Mouse (Mus musculus) small intestine, adult 2 months (tissue): ENCODE results near the gene Ckap2l.

Experiments
- CTCF ChIP-seq: fragments of 200-500 bp; IDR thresholded peaks from 2 replicates; pipeline ENCODE4 v1.5.1; 2012; ENCODE audit warnings: low read depth, mild to moderate bottlenecking, control low read depth, inconsistent platforms, low read length, moderate library complexity, mixed read lengths; ENCODE audit not compliant: insufficient replicate concordance, insufficient read length; ENCODE audit errors: extremely low read depth
- POLR2A ChIP-seq: fragments of 200-500 bp; IDR thresholded peaks from 2 replicates; pipeline ENCODE4 v1.6.1; 2012; ENCODE audit warnings: low read depth, mild to moderate bottlenecking, control low read depth, inconsistent platforms, low read length, moderate library complexity

DNA sequence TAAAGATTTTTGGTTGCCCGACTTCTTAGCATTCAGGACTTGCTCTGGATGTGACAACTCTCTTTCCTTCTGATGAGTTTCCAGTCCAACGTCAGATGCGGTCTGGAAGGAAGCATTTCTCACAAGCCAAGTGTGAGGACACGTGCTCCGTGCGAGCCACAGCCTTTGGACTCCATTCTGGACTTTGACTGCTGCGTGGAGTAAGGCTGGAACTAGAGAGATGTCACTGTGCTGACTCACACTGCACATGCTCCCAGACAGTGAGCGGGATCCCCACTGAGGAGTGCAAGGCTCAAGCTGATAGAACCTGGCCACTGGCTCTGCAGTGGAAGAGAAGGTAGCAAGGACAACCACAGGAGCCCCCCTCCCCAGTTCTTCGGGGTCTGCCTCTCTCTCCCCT, 64.5 kb downstream of the Ckap2l start:
- TF ChIP-seq CTCF (no peak), POLR2A (peak; percentile 44; the same call in 1 of the 2 replicates)
